Mouse (Mus musculus): Measurements from ENCODE around the gene Nubp2. TPM values are rescaled to one million over a fixed set of nuclear protein-coding genes. Genes with fewer than 3 reads are reported as not detected.

Nubp2 gene
- total and polyA plus RNA-seq, 3 experiments: 17.8 to 22.7 (median 18.2) TPM

DNA sequence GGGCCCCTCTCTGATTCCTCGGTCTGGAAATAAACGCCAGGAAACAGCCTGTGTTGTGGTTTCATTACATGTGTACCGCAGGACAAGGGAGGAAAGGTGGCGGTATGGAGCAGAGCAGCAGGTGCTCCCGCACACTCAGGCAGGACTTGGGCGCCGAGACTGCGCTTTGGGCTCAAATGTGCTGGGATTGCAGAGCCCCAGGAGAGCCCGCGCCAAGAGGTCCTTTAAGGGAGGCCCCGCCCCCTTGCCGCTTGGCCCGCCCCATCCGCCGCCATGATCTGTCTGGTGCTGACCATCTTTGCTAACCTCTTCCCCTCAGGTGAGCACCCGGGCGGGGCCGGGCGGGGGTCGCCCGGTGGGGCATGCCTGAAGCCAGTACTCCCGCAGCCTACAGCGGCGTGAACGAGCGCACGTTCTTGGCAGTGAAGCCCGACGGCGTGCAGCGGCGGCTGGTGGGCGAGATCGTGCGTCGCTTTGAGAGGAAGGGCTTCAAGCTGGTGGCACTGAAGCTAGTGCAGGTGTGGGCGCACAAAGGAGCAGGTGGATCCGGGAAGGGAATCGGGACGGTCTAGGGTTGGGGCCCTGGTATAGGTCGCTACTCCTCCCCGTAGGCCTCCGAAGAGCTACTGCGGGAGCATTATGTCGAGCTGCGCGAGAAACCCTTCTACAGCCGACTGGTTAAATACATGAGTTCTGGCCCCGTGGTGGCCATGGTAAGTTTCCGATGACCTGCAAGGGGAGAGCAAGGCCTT lies 10.3 kb upstream of the Nubp2 start, which contains the start of gene Nme3:
Gene Nme3, plus strand, starts transcription at position 260 of the 752 bp plus-strand sequence.
- H3K9ac ChIP-seq (ENCODE audit: low read depth, low read length): peak within 1 kb of the TSS; percentile 94
- H3K36me3 ChIP-seq (ENCODE audit: control insufficient read depth, insufficient read depth, low read length): no peaks in the 10 kb centered on the region
- no peaks in the 10 kb centered on the region for H3K79me2 ChIP-seq (replicated peaks; ENCODE audit: control insufficient read depth, insufficient read depth, low read length)
- H3K4me3 ChIP-seq: peak within 1 kb of the TSS; percentile 93
- peak within 1 kb of the TSS; percentile 92 for H3K27ac ChIP-seq
- TF ChIP-seq CTCF (IDR thresholded peaks at IDR 0.05): peak; percentile 17; the same call in 1 of the 2 replicates
- TF ChIP-seq POLR2A (IDR thresholded peaks at IDR 0.05; ENCODE audit: insufficient read depth, low read depth, low read length): peak; percentile 47; the same call in 1 of the 2 replicates
- no peak for TF ChIP-seq EP300 (IDR thresholded peaks at IDR 0.05; ENCODE audit: insufficient read depth, low read depth, low read length)
- WGBS: 1% methylated on average over 50 of the region's 50 CpGs
- peak; percentile 80 to 82 for DNase-seq
- intact Hi-C loops (cut with DNase I): no loop called here
- no peaks in the 10 kb centered on the region for H3K27me3 ChIP-seq (ENCODE audit: control insufficient read depth, insufficient read depth, low read length)
- H3K4me1 ChIP-seq (ENCODE audit: control insufficient read depth, insufficient read depth, low read length): peaks cover 3% of the 10 kb centered on the region

DNA sequence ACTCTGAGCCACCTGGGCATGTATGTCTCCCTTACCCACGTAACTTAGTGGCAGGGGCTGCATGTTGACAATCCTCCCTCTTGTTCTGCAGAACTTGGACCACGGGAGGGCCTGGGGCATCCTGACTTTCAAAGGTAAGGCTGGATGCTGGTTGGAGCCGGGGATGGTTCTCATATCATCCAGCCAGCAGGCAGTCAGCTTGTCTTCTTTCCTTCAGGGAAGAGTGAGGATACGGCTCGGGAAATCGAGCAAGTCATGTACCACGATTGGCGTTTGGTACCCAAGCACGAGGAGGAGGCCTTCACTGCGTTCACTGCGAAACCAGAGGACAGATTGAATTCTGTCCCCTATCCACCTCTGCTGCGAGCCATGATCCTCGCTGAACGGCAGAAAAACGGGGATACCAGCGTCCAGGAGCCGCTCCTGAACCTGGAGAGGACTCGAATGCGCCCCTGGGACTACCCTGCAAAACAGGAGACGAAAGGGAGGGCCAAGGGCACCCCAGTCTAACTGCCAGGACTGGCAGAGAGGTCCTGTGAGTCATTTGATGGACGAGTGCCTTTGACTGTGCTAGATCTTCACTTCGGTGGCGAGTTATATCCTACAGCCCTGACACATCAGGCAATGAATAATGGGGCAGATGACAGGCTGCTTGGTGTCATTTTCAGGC lies 9.6 kb upstream of the Nubp2 start:
- H3K27me3 ChIP-seq (ENCODE audit: control insufficient read depth, insufficient read depth, low read length): no peaks in the 10 kb centered on the region
- no peak for DNase-seq
- H3K4me3 ChIP-seq: peak overlapping the region; percentile 93
- H3K27ac ChIP-seq: peak overlapping the region; percentile 92
- no peaks in the 10 kb centered on the region for H3K79me2 ChIP-seq (replicated peaks; ENCODE audit: control insufficient read depth, insufficient read depth, low read length)
- H3K4me1 ChIP-seq (ENCODE audit: control insufficient read depth, insufficient read depth, low read length): peaks cover 3% of the 10 kb centered on the region
- 8% methylated on average over 23 of the region's 23 CpGs for WGBS
- peak overlapping the region; percentile 94 for H3K9ac ChIP-seq (ENCODE audit: low read depth, low read length)
- no peaks in the 10 kb centered on the region for H3K36me3 ChIP-seq (ENCODE audit: control insufficient read depth, insufficient read depth, low read length)
- intact Hi-C loops (cut with DNase I): no loop called here
- TF ChIP-seq CTCF (IDR thresholded peaks at IDR 0.05) (no peak), EP300 (IDR thresholded peaks at IDR 0.05; ENCODE audit: insufficient read depth, low read depth, low read length) (no peak), POLR2A (IDR thresholded peaks at IDR 0.05; ENCODE audit: insufficient read depth, low read depth, low read length) (no peak)

DNA sequence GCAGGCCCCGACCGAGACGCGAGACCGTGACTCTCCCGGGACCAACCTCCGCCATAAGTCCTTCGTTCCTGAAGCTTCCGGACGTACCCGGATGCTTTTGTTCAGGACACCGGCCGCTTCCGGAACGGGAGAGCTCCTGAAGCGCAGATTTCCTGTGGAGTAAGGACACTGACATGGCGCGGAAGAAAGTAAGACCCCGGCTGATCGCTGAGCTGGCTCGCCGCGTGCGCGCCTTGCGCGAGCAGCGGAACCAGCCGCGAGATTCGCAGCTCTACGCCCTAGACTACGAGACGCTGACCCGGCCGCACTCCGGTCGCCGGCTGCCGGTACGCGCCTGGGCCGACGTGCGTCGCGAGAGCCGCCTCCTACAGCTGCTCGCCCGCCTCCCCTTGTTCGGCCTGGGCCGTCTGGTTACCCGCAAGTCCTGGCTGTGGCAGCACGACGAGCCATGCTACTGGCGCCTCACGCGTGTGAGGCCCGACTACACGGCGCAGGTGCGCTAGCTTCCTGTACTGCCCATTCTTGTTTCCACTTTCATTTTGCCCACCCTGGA lies 8.9 kb upstream of the Nubp2 start, which contains the start of the genes Eme2 and Mrps34:
Gene Eme2, minus strand, starts transcription at position 93 of the 553 bp plus-strand sequence.
Gene Mrps34, plus strand, starts transcription at position 122 of the 553 bp plus-strand sequence.
- Histone ChIP-seq H3K4me3 (peak within 1 kb of the TSS; percentile 93), H3K27ac (peak within 1 kb of the TSS; percentile 92), H3K27me3 (ENCODE audit: control insufficient read depth, insufficient read depth, low read length) (no peaks in the 10 kb centered on the region), H3K79me2 (replicated peaks; ENCODE audit: control insufficient read depth, insufficient read depth, low read length) (no peaks in the 10 kb centered on the region), H3K36me3 (ENCODE audit: control insufficient read depth, insufficient read depth, low read length) (no peaks in the 10 kb centered on the region), H3K9ac (ENCODE audit: low read depth, low read length) (peak within 1 kb of the TSS; percentile 94), H3K4me1 (ENCODE audit: control insufficient read depth, insufficient read depth, low read length) (peaks cover 3% of the 10 kb centered on the region)
- TF ChIP-seq POLR2A (IDR thresholded peaks at IDR 0.05; ENCODE audit: insufficient read depth, low read depth, low read length): peak; percentile 82
- TF ChIP-seq EP300 (IDR thresholded peaks at IDR 0.05; ENCODE audit: insufficient read depth, low read depth, low read length): peak; percentile 72; the same call in 1 of the 2 replicates
- TF ChIP-seq CTCF (IDR thresholded peaks at IDR 0.05): no peak
- WGBS: under 1% methylated on average over 62 of the region's 62 CpGs
- DNase-seq: peak; percentile 86 to 88
- intact Hi-C loops (cut with DNase I): no loop called here

DNA sequence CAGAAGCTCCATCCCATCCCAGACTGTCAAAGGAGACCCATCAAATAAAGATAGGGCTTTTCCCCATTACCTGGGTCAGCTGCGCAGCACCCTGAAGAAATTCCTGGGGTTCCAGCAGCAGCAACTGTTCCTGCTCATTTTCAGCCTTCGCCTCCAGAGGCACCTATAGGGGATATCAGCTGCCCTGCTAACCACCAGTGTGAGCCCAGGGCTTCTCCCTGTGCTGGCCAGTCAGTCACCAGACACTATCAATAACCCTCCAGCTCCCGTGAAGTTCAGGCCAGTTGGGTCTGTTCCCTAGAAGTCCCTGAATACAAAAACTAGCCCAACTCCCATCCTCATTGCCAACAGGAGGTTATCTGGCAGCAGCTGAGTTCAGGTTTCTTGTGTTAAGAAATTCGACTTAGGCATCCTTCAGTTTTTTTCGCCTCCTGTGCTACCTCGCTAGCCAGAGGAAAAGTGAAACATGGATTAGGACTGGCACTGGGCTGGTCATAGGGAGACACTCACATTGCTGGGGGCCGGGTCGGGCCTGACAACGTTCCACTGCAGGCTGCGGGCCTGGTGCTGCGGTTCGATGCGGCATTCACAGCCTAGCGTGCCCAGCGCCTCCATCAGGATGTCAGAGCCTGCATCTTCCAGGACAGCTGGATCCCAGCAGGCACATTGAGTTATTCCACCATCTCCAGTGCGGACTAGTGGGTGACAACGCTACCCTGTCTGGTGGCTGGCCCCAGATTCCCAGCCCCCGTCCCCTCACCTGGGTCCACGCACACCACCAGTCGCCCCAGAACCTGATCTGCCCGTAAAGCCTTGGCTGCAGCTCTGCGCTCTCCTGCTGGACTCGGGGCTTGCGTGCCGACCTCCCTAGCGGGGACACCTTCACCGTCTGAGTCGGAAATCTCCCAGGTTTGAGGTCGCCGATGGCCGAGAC lies 8.2 kb upstream of the Nubp2 start:
- 10% methylated on average over 31 of the region's 31 CpGs for WGBS
- Histone ChIP-seq H3K27ac (peak overlapping the region; percentile 92), H3K4me1 (ENCODE audit: control insufficient read depth, insufficient read depth, low read length) (peaks cover 3% of the 10 kb centered on the region), H3K4me3 (peak overlapping the region; percentile 93), H3K27me3 (ENCODE audit: control insufficient read depth, insufficient read depth, low read length) (no peaks in the 10 kb centered on the region), H3K36me3 (ENCODE audit: control insufficient read depth, insufficient read depth, low read length) (no peaks in the 10 kb centered on the region), H3K9ac (ENCODE audit: low read depth, low read length) (peak overlapping the region; percentile 94), H3K79me2 (replicated peaks; ENCODE audit: control insufficient read depth, insufficient read depth, low read length) (no peaks in the 10 kb centered on the region)
- intact Hi-C loops (cut with DNase I): no loop called here
- no peak for DNase-seq
- TF ChIP-seq CTCF (IDR thresholded peaks at IDR 0.05): no peak
- TF ChIP-seq POLR2A (IDR thresholded peaks at IDR 0.05; ENCODE audit: insufficient read depth, low read depth, low read length): no peak
- TF ChIP-seq EP300 (IDR thresholded peaks at IDR 0.05; ENCODE audit: insufficient read depth, low read depth, low read length): no peak

DNA sequence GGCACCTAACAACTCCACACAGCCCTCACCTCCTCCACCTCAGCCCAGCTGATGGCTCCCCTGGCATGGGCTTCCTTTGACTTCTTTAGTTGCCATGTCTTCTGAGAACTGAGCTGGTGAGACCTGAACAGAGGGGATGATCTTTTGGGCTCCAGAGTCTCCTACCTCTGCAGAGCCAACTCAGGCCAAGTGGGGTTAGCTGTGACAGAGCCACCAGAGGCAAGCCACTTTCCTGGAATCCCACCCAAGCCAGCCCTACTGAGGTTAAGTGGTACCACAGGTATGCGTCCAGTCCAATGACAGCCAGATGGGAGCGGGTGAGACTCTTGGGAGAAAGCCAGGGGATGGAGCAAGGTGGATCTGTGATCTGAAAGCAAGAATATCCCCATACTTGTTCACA lies 7.1 kb upstream of the Nubp2 start:
- no peak overlapping the region for H3K27ac ChIP-seq
- intact Hi-C loops (cut with DNase I): no loop called here
- H3K4me3 ChIP-seq: no peak overlapping the region
- TF ChIP-seq EP300 (IDR thresholded peaks at IDR 0.05; ENCODE audit: insufficient read depth, low read depth, low read length): no peak
- no peak for TF ChIP-seq CTCF (IDR thresholded peaks at IDR 0.05)
- no peak for TF ChIP-seq POLR2A (IDR thresholded peaks at IDR 0.05; ENCODE audit: insufficient read depth, low read depth, low read length)
- WGBS: 94% methylated on average over 2 of the region's 2 CpGs
- H3K4me1 ChIP-seq (ENCODE audit: control insufficient read depth, insufficient read depth, low read length): peaks cover 4% of the 10 kb centered on the region; the same call in 1 of the 2 replicates
- no peaks in the 10 kb centered on the region for H3K27me3 ChIP-seq (ENCODE audit: control insufficient read depth, insufficient read depth, low read length)
- DNase-seq: no peak
- H3K79me2 ChIP-seq (replicated peaks; ENCODE audit: control insufficient read depth, insufficient read depth, low read length): no peaks in the 10 kb centered on the region
- H3K9ac ChIP-seq (ENCODE audit: low read depth, low read length): no peak overlapping the region
- H3K36me3 ChIP-seq (ENCODE audit: control insufficient read depth, insufficient read depth, low read length): no peaks in the 10 kb centered on the region

Data from heart, adult 2 months (tissue).